Mouse (Mus musculus) kidney, postnatal 25 days (tissue): ENCODE measurements around the gene Krt15.

Experiments
- DNase-seq, 2 experiments: peaks; one replicate each; pipeline ENCODE4 v3.0.0; 2021; ENCODE audit warnings: mixed read lengths in 2 of 2

The Krt15 gene

GRCm38 (mm10) chr11:100135731-100136130 lies at the start of gene Krt15:
TSS of gene Krt15 (minus strand) at chr11:100135928.
- no peak for DNase-seq

GRCm38 (mm10) chr11:100181725-100182124 lies 46.0 kb upstream of the Krt15 start:
- no peak for DNase-seq

GRCm38 (mm10) chr11:100179260-100179659 lies 43.5 kb upstream of the Krt15 start:
- no peak for DNase-seq

GRCm38 (mm10) chr11:100178307-100178706 lies 42.6 kb upstream of the Krt15 start:
- DNase-seq = no peak

GRCm38 (mm10) chr11:100176791-100177190 lies 41.1 kb upstream of the Krt15 start:
- DNase-seq = no peak

- peak; percentile 72 to 84 for DNase-seq
Observed at GRCm38 (mm10) chr11:100168765-100169762, 33.3 kb upstream of the Krt15 start.

GRCm38 (mm10) chr11:100168071-100168470 lies 32.3 kb upstream of the Krt15 start:
- peak; percentile 40 to 54 for DNase-seq

GRCm38 (mm10) chr11:100164392-100164791 lies 28.7 kb upstream of the Krt15 start:
- DNase-seq = peak in 1 of 2 experiments; percentile 42

GRCm38 (mm10) chr11:100157908-100158477 lies 22.3 kb upstream of the Krt15 start:
- no peak for DNase-seq

- no peak for DNase-seq
Observed at GRCm38 (mm10) chr11:100157331-100157730, 21.6 kb upstream of the Krt15 start.

- no peak for DNase-seq
Observed at GRCm38 (mm10) chr11:100155497-100156255, 19.9 kb upstream of the Krt15 start.

GRCm38 (mm10) chr11:100148615-100149330 lies 13.0 kb upstream of the Krt15 start, which contains the start of gene Krt19:
TSS of gene Krt19 (minus strand) at chr11:100148665.
- no peak for DNase-seq

GRCm38 (mm10) chr11:100147566-100148353 lies 12.0 kb upstream of the Krt15 start:
- DNase-seq = no peak

GRCm38 (mm10) chr11:100145858-100146560 lies 10.3 kb upstream of the Krt15 start:
- peak; percentile 28 to 57 for DNase-seq

- peak; percentile 21 to 54 for DNase-seq
Observed at GRCm38 (mm10) chr11:100145104-100145503, 9.4 kb upstream of the Krt15 start.

GRCm38 (mm10) chr11:100140966-100141365 lies 5.2 kb upstream of the Krt15 start:
- DNase-seq = no peak

GRCm38 (mm10) chr11:100139391-100139790 lies 3.7 kb upstream of the Krt15 start:
- no peak for DNase-seq

- DNase-seq = no peak
Observed at GRCm38 (mm10) chr11:100138809-100139208, 3.1 kb upstream of the Krt15 start.

GRCm38 (mm10) chr11:100137693-100138092 lies 2.0 kb upstream of the Krt15 start:
- DNase-seq = no peak

GRCm38 (mm10) chr11:100136559-100136958 lies 831 bp upstream of the Krt15 start:
- DNase-seq = no peak

GRCm38 (mm10) chr11:100124901-100125300 lies 10.8 kb downstream of the Krt15 start:
- DNase-seq = no peak
